Mouse (Mus musculus) hindbrain, embryonic 16.5 days (tissue): ENCODE measurements around the gene Tnk1. TPM values are rescaled to one million over a fixed set of nuclear protein-coding genes. Genes with fewer than 3 reads are reported as not detected.

ENCODE experiments used
- ATAC-seq: fragments of 200-750 bp; cut with Nextera tagmentation; 2 replicates; pipeline ENCODE4 v1.8.0; 2017; ENCODE audit warnings: moderate TSS enrichment, moderate library complexity
- H3K27ac ChIP-seq: fragments of 300-500 bp; sonication (generic); 2 replicates; pipeline ENCODE4 v1.5.1; 2014; ENCODE audit warnings: low read depth, mild to moderate bottlenecking, control low read depth, low read length, moderate library complexity
- H3K27me3 ChIP-seq: fragments of 300-500 bp; sonication (generic); replicated peaks from 2 replicates; pipeline ENCODE4 v1.6.1; 2014; ENCODE audit warnings: low read length; ENCODE audit not compliant: control insufficient read depth, insufficient read depth
- H3K36me3 ChIP-seq: fragments of 300-500 bp; sonication (generic); 2 replicates; pipeline ENCODE4 v1.6.1; 2014; ENCODE audit warnings: mild to moderate bottlenecking, low read length, moderate library complexity, mixed read lengths; ENCODE audit not compliant: control insufficient read depth, insufficient read depth
- H3K4me1 ChIP-seq: fragments of 300-500 bp; sonication (generic); 2 replicates; pipeline ENCODE4 v1.6.1; 2014; ENCODE audit warnings: low read depth, low read length; ENCODE audit not compliant: control insufficient read depth, insufficient read depth
- H3K4me2 ChIP-seq: fragments of 300-500 bp; sonication (generic); 2 replicates; pipeline ENCODE4 v1.6.1; 2014; ENCODE audit warnings: mild to moderate bottlenecking, low read length, control low read depth, moderate library complexity
- H3K4me3 ChIP-seq: fragments of 300-500 bp; sonication (generic); 2 replicates; pipeline ENCODE4 v1.5.1; 2014; ENCODE audit warnings: mild to moderate bottlenecking, low read length, control low read depth, moderate library complexity
- H3K9ac ChIP-seq: fragments of 300-500 bp; sonication (generic); 2 replicates; pipeline ENCODE4 v1.6.1; 2014; ENCODE audit warnings: low read depth, mild to moderate bottlenecking, control low read depth, low read length, moderate library complexity
- H3K9me3 ChIP-seq: fragments of 300-500 bp; sonication (generic); 2 replicates; pipeline ENCODE4 v1.6.1; 2014; ENCODE audit warnings: mild to moderate bottlenecking, low read length, moderate library complexity; ENCODE audit not compliant: control insufficient read depth
- WGBS: fragments of 180-500 bp; shearing (Covaris S2); extraction: QIAGEN DNeasy Blood & Tissue Kit; methylation state at CpG from one replicate; pipeline ENCODE4 v1.1.7; 2014; 5-methylcytosine and 5-hydroxymethylcytosine counted together
- polyA plus RNA-seq: library from polyadenylated mRNA; unstranded; fragments of >200 nt; fragmentation: Nextera tagmentation; extraction: Ambion mirVana; gene quantifications from 2 replicates; pipeline ENCODE4 v1.2.1, GENCODE M21; 2015

Gene Tnk1
- polyA plus RNA-seq, 1 experiment from 2014 or later: 0.13 TPM

GRCm38 (mm10) chr11:69880853-69881603 lies 22.5 kb upstream of the Tnk1 start, which contains the start of gene Kctd11:
Kctd11 (minus strand) TSS chr11:69881406.
- WGBS: under 1% methylated on average over 46 of the region's 46 CpGs

GRCm38 (mm10) chr11:69880506-69880852 lies 21.9 kb upstream of the Tnk1 start:
- under 1% methylated on average over 18 of the region's 18 CpGs for WGBS
- Histone ChIP-seq H3K27me3 (0 out of 2 replicates have a peak, but pooled peaks cover 6% of the 10 kb centered on the region), H3K4me2 (peak overlapping the region; percentile 84), H3K27ac (peak overlapping the region; percentile 45; the same call in 1 of the 2 replicates), H3K9me3 (no peaks in the 10 kb centered on the region), H3K9ac (peak overlapping the region; percentile 63), H3K4me3 (peak overlapping the region; percentile 50), H3K36me3 (no peaks in the 10 kb centered on the region), H3K4me1 (peaks cover 6% of the 10 kb centered on the region)
- peak; percentile 41 for ATAC-seq

More at GRCm38 (mm10) chr11:69880853-69881603, 22.5 kb upstream of the Tnk1 start, which contains the start of gene Kctd11:
- Histone ChIP-seq H3K4me1 (peaks cover 6% of the 10 kb centered on the region), H3K9me3 (no peaks in the 10 kb centered on the region), H3K36me3 (no peaks in the 10 kb centered on the region), H3K9ac (peak within 1 kb of the TSS; percentile 63), H3K4me3 (peak within 1 kb of the TSS; percentile 50), H3K27me3 (0 out of 2 replicates have a peak, but pooled peaks cover 6% of the 10 kb centered on the region), H3K27ac (peak within 1 kb of the TSS; percentile 60; the same call in 1 of the 2 replicates), H3K4me2 (peak within 1 kb of the TSS; percentile 84)
- ATAC-seq: peak; percentile 88

- no peak for ATAC-seq
- Histone ChIP-seq H3K9ac (peak overlapping the region; percentile 28; the same call in 1 of the 2 replicates), H3K36me3 (no peaks in the 10 kb centered on the region), H3K9me3 (no peaks in the 10 kb centered on the region), H3K4me3 (peak overlapping the region; percentile 50), H3K27ac (no peak overlapping the region), H3K4me1 (peaks cover 6% of the 10 kb centered on the region), H3K4me2 (peak overlapping the region; percentile 84), H3K27me3 (0 out of 2 replicates have a peak, but pooled peaks cover 6% of the 10 kb centered on the region)
- WGBS: 56% methylated on average over 15 of the region's 15 CpGs
Measured at GRCm38 (mm10) chr11:69879711-69880110, 21.2 kb upstream of the Tnk1 start.

- Histone ChIP-seq H3K4me1 (peaks cover 6% of the 10 kb centered on the region), H3K9ac (no peak overlapping the region), H3K9me3 (no peaks in the 10 kb centered on the region), H3K27ac (no peak overlapping the region), H3K4me3 (no peak overlapping the region), H3K4me2 (no peak overlapping the region; the same call in 1 of the 2 replicates), H3K36me3 (no peaks in the 10 kb centered on the region), H3K27me3 (0 out of 2 replicates have a peak, but pooled peaks cover 6% of the 10 kb centered on the region)
- 91% methylated on average over 6 of the region's 6 CpGs for WGBS
- ATAC-seq: no peak
Measured at GRCm38 (mm10) chr11:69878952-69879351, 20.4 kb upstream of the Tnk1 start.

GRCm38 (mm10) chr11:69878399-69878798 lies 19.9 kb upstream of the Tnk1 start:
- H3K27ac ChIP-seq: no peak overlapping the region
- 66% methylated on average over 3 of the region's 3 CpGs for WGBS
- no peaks in the 10 kb centered on the region for H3K36me3 ChIP-seq
- no peak overlapping the region for H3K4me3 ChIP-seq
- H3K4me1 ChIP-seq: peaks cover 6% of the 10 kb centered on the region
- no peak overlapping the region for H3K4me2 ChIP-seq
- H3K27me3 ChIP-seq: 0 out of 2 replicates have a peak, but pooled peaks cover 6% of the 10 kb centered on the region
- no peaks in the 10 kb centered on the region for H3K9me3 ChIP-seq
- H3K9ac ChIP-seq: no peak overlapping the region
- no peak for ATAC-seq

- Histone ChIP-seq H3K36me3 (no peaks in the 10 kb centered on the region), H3K9ac (no peak within 1 kb of the TSS), H3K4me2 (peak within 1 kb of the TSS; percentile 36; the same call in 1 of the 2 replicates), H3K9me3 (no peaks in the 10 kb centered on the region), H3K4me3 (0 out of 2 replicates have a peak within 1 kb of the TSS, but pooled peaks have one; percentile 7), H3K27ac (no peak within 1 kb of the TSS), H3K4me1 (peaks cover 6% of the 10 kb centered on the region), H3K27me3 (0 out of 2 replicates have a peak, but pooled peaks cover 6% of the 10 kb centered on the region)
- 85% methylated on average over 11 of the region's 11 CpGs for WGBS
- no peak for ATAC-seq
Measured at GRCm38 (mm10) chr11:69877878-69878277, 19.3 kb upstream of the Tnk1 start, which contains the start of gene Tmem95. Tmem95 (minus strand) TSS chr11:69878018.

GRCm38 (mm10) chr11:69876867-69877266 lies 18.3 kb upstream of the Tnk1 start:
- Histone ChIP-seq H3K4me3 (0 out of 2 replicates have a peak overlapping the region, but pooled peaks have one; percentile 7), H3K9me3 (no peaks in the 10 kb centered on the region), H3K4me1 (peaks cover 6% of the 10 kb centered on the region), H3K27ac (no peak overlapping the region), H3K9ac (no peak overlapping the region), H3K27me3 (0 out of 2 replicates have a peak, but pooled peaks cover 5% of the 10 kb centered on the region), H3K4me2 (peak overlapping the region; percentile 36; the same call in 1 of the 2 replicates), H3K36me3 (no peaks in the 10 kb centered on the region)
- WGBS: 2% methylated on average over 12 of the region's 12 CpGs
- ATAC-seq: 0 out of 2 replicates have a peak, but pooled peaks have one; percentile 26

GRCm38 (mm10) chr11:69876186-69876585 lies 17.7 kb upstream of the Tnk1 start:
- Histone ChIP-seq H3K9ac (no peak overlapping the region), H3K27me3 (0 out of 2 replicates have a peak, but pooled peaks cover 3% of the 10 kb centered on the region), H3K4me3 (no peak overlapping the region), H3K36me3 (no peaks in the 10 kb centered on the region), H3K9me3 (no peaks in the 10 kb centered on the region), H3K4me1 (peaks cover 3% of the 10 kb centered on the region), H3K4me2 (no peak overlapping the region), H3K27ac (no peak overlapping the region)
- WGBS: 68% methylated on average over 7 of the region's 7 CpGs
- no peak for ATAC-seq

- Histone ChIP-seq H3K9me3 (no peaks in the 10 kb centered on the region), H3K9ac (no peak overlapping the region), H3K4me3 (no peak overlapping the region), H3K27ac (no peak overlapping the region), H3K4me2 (no peak overlapping the region), H3K27me3 (no peaks in the 10 kb centered on the region; the same call in 1 of the 2 replicates), H3K4me1 (peaks cover 3% of the 10 kb centered on the region; the same call in 1 of the 2 replicates), H3K36me3 (no peaks in the 10 kb centered on the region)
- ATAC-seq: no peak
- WGBS: 80% methylated on average over 4 of the region's 4 CpGs
Measured at GRCm38 (mm10) chr11:69872451-69872850, 13.9 kb upstream of the Tnk1 start.
